Mouse (Mus musculus) cerebral cortex, adult 2 months (tissue): Measurements from ENCODE around the gene Tmem176b.

Experiments used
- WGBS: fragments of 180-500 bp; shearing (Covaris S2); methylation state at CpG from one replicate; pipeline ENCODE4 v1.1.7; 2018; 5-methylcytosine and 5-hydroxymethylcytosine counted together

The Tmem176b gene

GRCm38 (mm10) chr6:48842111-48842842 is 981 bp upstream of the Tmem176b start:
- WGBS: 70% methylated on average over 11 of the region's 11 CpGs

GRCm38 (mm10) chr6:48840371-48840969 is 826 bp downstream of the Tmem176b start, which contains the start of gene Tmem176a:
Gene Tmem176a, plus strand, starts transcription at chr6:48840919.
- WGBS: 36% methylated on average over 7 of the region's 7 CpGs

- 74% methylated on average over 6 of the region's 6 CpGs for WGBS
Observed at GRCm38 (mm10) chr6:48838321-48839080, 2.8 kb downstream of the Tmem176b start.

DNA sequence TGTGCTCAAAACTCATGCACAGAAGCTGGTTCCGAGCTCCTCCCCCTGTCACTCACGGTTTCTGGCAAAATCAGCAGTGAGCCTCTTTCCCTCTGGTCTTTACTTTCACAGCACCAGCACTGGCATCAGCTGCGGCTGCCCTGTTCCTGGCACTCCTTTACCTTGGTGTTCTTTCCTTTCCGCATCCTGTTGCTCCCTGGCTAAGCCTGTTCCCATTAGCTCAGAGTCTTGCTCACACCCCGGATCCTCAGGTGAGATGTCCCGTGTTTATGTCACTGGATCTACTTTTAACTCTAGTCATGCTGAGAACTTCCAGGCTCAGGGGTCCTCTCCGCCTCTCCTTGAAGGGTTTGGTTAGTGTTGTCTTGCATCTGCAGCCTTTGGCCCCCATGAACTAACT is 3.8 kb downstream of the Tmem176b start:
- 88% methylated on average over 7 of the region's 7 CpGs for WGBS

DNA sequence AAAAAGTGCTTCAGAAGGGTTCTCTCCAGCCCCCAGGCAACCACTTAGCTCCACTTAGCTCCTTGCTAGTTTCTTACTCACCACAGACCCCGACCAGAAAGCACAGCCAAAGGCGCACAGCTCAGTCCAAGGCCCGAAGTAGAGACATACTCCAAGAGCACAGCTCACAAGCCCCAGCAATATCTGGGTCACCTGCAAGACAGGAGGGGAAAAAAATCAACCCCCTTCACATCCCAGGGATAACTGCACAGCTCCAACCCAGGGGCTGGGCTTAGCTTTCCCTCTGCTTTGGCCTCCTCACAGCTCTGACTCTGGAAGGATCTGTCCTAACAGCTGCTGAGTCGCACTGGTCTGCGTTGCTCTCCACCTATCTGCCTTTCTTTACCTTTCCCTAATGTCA is 5.2 kb downstream of the Tmem176b start:
- 95% methylated on average over 5 of the region's 5 CpGs for WGBS

DNA sequence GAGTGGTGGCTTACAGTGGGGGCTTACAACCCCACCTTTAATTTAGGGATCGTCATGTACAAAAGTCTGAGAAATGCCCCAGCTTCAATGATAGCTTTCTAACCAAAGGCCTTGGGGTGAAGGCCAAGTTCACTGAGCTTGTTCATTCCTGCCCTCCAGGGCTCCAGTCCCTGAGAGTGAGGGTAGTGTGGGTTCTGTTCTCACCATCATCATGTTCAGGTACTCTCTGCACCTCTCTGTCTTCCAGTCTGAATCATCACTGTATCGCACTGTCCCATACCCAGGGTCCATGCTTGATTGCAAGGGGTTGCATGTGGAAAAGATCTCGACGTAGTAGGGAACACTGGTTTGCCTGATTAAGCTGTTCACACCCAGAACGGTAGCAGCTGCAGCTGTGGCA is 6.1 kb downstream of the Tmem176b start:
- 83% methylated on average over 5 of the region's 5 CpGs for WGBS

- WGBS: 97% methylated on average over 4 of the region's 4 CpGs
Observed at GRCm38 (mm10) chr6:48833515-48833914, 7.8 kb downstream of the Tmem176b start.

DNA sequence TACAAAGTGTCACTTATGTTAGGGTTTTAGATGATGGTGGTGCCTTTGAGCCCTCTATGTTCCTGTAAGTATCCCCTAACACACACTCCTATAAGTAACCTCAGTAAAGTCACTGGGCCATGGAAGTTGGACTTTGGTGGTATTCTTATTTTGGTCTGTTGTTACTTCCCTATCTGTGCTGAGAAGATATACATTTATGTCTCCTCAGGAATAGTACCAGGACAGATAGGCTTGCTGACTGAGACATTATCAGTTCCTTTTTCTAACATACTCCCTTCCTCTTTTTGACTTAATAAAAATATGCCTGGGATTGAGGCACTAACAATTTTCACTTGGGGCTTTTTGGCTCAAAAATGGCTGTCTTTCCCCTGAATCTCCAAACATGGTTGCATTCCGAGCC is 8.9 kb downstream of the Tmem176b start:
- 100% methylated on average over 1 of the region's 1 CpGs for WGBS

GRCm38 (mm10) chr6:48831141-48831540 is 10.2 kb downstream of the Tmem176b start:
- 79% methylated on average over 5 of the region's 5 CpGs for WGBS

GRCm38 (mm10) chr6:48830241-48830640 is 11.1 kb downstream of the Tmem176b start:
- WGBS: 30% methylated on average over 1 of the region's 1 CpGs

- WGBS: 97% methylated on average over 1 of the region's 1 CpGs
Observed at GRCm38 (mm10) chr6:48828976-48829375, 12.3 kb downstream of the Tmem176b start.

GRCm38 (mm10) chr6:48825016-48825415 is 16.3 kb downstream of the Tmem176b start:
- 66% methylated on average over 7 of the region's 7 CpGs for WGBS

DNA sequence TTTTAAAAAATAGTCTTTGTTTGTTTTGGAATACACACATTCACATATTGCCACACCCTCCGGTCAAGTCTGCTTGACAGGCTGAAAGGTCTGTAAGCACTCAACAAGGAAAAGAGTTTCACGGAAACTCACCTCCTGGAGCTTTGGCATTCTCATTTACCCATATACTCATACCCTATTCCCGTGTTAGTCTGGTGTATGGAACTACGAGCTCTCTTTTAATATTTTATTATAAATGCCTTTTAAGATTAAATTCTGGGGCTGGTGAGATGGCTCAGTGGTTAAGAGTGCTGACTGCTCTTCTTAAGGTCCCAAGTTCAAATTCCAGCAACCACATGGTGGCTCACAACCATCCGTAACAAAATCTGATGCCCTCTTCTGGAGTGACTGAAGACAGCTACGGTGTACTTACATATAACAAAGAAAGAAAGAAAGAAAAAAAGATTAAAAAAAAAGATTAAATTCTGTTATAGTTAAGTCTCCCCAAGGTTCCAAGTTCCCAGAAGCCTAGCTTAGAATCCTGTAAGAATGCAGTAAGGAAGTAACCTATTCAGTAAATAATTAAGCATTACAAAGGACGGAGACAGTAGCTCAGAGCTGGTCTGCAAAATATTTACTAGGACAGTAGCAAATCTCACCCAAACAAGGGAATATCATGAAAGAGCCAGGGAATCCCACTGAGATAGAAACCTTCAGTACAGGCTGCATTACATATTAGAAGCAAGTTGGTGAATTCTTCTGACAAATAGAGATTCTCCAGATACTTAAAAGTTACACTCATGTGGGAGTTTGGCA is 19.1 kb downstream of the Tmem176b start:
- WGBS: 91% methylated on average over 7 of the region's 7 CpGs

GRCm38 (mm10) chr6:48817815-48818214 is 23.5 kb downstream of the Tmem176b start:
- 3% methylated on average over 6 of the region's 6 CpGs for WGBS

DNA sequence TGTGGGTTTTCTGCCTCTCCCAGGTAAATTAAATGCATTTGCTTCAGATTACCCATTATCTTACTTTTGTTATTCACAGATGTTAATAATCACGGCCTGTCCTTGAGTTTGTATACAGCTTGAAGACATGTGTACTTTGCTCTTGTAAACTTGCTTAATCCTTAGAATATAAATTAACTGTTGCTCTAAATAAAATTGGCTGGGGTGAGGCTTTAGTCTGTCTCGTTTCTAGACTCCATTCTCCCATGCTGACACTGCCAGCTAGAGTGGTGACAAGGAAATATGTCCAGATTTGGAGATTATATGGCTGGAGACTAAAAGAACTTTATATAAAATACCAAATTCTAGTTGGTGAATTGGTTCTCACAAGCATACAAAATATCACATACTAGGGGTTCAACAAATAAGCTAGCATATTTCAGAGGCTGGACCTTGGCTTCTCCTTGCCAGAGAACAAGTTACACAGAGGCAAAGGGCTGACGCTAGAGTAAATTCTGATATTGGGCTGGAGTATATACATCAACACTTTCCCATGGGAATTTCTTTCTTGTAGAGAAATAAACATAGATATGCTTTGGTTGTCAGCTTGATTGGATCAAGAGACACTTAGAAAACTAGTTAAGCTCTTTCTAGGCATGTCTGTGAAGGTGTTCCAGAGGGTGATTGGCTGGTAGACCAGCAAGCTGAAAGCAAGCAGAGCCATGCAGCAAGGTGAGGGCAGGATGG is 31.6 kb downstream of the Tmem176b start:
- 74% methylated on average over 3 of the region's 3 CpGs for WGBS

- 94% methylated on average over 3 of the region's 3 CpGs for WGBS
Observed at GRCm38 (mm10) chr6:48806746-48807145, 34.5 kb downstream of the Tmem176b start.

- WGBS: 88% methylated on average over 5 of the region's 5 CpGs
Observed at GRCm38 (mm10) chr6:48804346-48804745, 37.0 kb downstream of the Tmem176b start.

GRCm38 (mm10) chr6:48801897-48802296 is 39.4 kb downstream of the Tmem176b start:
- 94% methylated on average over 1 of the region's 1 CpGs for WGBS

DNA sequence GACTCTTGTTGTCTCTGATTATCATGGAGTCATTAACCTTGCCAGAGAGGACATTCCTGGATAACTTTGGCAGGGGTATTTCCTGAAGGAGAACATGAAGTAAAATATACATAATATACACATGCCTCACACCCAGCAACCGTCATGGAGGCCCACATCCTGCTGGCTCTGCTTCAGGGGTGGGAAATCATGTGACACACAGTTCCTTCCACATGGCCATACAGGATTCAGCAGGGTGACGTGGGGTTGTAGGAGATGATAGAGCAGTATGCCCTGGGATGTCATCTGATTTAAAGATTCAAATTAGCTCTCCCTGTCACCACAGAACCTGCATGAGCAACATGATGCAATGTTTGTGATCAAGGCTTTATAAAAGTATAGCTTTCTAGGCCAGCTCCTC is 53.4 kb downstream of the Tmem176b start:
- WGBS: 84% methylated on average over 2 of the region's 2 CpGs

- WGBS: 73% methylated on average over 2 of the region's 2 CpGs
Observed at GRCm38 (mm10) chr6:48785601-48786000, 55.7 kb downstream of the Tmem176b start.

GRCm38 (mm10) chr6:48785189-48785588 is 56.1 kb downstream of the Tmem176b start:
- 79% methylated on average over 1 of the region's 1 CpGs for WGBS
